Mouse (Mus musculus): ENCODE measurements around the gene Zbtb20.
A peak's percentile ranks its signal among the peaks of the same experiment; 100 is the strongest.

Zbtb20 gene

DNA sequence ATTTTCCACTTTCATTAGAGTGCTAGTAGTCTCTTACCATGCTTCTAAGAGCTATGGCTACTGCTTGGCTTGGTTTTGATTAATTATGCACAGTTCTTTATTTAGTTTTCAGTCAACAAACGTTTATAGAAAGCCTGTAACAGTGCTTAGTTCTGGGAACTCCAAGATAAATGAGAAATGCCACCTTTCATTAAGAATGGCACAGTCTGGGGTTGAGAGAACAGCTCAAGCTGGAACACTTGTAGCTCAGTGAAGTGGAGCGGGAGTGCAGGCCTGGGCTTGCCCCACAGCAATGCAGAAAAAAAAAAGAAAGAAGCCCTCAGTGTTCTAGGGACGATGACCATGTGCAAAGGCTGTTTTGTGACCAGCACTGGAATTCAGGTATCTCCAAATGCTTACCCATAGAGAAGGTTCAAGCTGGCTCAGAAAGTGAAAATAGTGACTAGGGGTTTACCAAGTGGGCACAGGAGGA lies 589.7 kb downstream of the Zbtb20 start:
- ATAC-seq (ENCODE audit: insufficient number of reproducible peaks, low FRiP score, low TSS enrichment) = no peak

- ATAC-seq (ENCODE audit: insufficient number of reproducible peaks, low FRiP score, low TSS enrichment) = 0 out of 2 replicates have a peak, but pooled peaks have one; percentile 3
These were observed 590.5 kb downstream of the Zbtb20 start for GRCm38 (mm10) chr16:43465921-43466748.

DNA sequence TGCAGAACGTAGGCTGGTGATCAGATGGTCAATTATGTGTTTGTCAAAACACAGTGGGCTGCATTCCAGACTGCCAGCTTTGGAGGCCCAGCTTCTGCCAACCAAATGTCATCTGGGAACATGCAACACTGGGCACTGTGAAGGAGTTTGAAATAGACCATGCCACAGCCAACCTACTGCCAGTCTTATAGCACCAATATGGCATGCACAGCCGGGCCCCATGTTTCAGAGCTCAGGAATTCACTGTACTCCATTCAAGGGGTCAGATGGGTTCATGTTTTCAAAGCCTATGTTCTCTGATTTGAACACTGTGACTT lies 591.0 kb downstream of the Zbtb20 start:
- ATAC-seq (ENCODE audit: insufficient number of reproducible peaks, low FRiP score, low TSS enrichment) = peak; percentile 68

DNA sequence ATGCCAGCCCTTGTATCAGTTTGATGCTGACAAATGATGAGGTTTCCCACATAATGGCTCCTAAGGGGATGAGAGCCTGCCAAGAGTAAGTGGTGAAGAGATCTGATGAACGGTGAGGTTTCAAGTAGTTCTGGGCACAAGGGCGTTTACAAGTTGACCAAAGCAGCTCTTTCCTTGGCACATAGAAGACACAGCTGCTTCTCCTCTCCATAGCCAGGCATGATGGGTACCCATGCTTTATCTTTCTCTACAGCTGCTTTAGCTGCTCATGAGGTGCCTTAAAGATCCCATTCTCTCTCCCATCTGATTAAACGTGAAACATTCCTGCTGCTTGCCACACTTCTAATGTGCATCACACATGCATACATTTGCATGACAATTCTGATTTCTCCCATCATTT lies 595.4 kb downstream of the Zbtb20 start:
- ATAC-seq (ENCODE audit: insufficient number of reproducible peaks, low FRiP score, low TSS enrichment) = no peak

- ATAC-seq (ENCODE audit: insufficient number of reproducible peaks, low FRiP score, low TSS enrichment) = no peak
These were observed 599.5 kb downstream of the Zbtb20 start for GRCm38 (mm10) chr16:43474941-43475728.

GRCm38 (mm10) chr16:43476921-43477320 lies 601.2 kb downstream of the Zbtb20 start:
- ATAC-seq (ENCODE audit: insufficient number of reproducible peaks, low FRiP score, low TSS enrichment) = no peak

DNA sequence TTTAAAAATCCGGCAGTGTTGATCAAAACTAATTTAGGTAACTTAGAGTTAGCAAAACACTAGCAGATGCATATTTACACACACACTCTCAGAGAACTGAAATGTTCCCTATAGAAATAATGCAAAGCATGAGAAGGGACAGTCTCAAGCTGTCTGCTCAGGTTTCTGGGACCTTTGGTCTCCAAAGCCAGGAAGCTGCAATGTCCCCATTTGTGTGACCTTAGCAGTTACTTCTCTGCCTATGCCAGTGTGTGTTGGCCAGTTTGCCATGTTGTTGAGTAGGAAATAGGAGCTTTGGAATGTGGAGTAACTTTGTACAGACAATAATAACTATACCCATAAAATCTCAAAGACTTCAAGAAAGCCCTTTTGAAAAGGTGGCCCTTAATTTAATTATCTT lies 602.7 kb downstream of the Zbtb20 start:
- ATAC-seq (ENCODE audit: insufficient number of reproducible peaks, low FRiP score, low TSS enrichment) = no peak

GRCm38 (mm10) chr16:43480532-43480931 lies 604.9 kb downstream of the Zbtb20 start:
- ATAC-seq (ENCODE audit: insufficient number of reproducible peaks, low FRiP score, low TSS enrichment) = no peak

GRCm38 (mm10) chr16:43482125-43482524 lies 606.4 kb downstream of the Zbtb20 start:
- ATAC-seq (ENCODE audit: insufficient number of reproducible peaks, low FRiP score, low TSS enrichment) = no peak

DNA sequence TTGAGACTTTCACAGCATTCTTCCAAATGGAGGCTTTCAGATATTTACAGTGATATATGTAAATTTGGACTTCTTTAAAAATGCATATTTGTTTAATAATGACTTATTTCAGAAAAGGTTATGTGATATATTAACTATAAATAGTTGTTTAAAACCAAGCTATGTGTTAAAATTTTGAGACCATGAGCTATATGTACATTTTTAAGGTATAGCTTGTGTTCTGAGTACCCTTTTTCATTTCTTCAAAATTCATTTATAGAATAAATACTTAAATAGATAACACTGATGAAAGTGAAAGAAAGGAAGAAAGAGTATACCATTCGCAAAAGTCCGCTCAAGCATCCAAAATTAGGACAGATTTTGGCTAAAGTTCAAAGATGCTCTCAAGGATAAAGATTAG lies 607.1 kb downstream of the Zbtb20 start:
- ATAC-seq (ENCODE audit: insufficient number of reproducible peaks, low FRiP score, low TSS enrichment) = no peak

DNA sequence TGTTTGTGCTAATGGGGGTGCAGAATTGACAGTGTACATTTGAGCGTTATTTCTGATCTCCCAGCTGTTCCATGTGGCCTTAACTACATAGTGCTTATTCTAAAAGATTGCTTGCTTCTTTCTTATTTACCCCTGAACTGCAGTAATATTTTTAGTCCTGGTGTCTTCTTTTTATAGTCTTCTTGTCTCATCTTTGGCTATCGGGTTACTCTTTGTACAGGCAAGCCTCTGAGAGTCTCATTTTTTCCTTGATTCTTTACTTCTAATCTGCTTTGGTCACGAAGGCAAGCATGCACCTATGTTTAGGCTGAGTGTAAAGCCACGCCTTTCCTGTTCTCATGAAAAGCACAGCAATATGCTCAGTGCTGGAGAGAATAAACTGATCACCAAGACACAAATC lies 608.7 kb downstream of the Zbtb20 start:
- no peak for ATAC-seq (ENCODE audit: insufficient number of reproducible peaks, low FRiP score, low TSS enrichment)

DNA sequence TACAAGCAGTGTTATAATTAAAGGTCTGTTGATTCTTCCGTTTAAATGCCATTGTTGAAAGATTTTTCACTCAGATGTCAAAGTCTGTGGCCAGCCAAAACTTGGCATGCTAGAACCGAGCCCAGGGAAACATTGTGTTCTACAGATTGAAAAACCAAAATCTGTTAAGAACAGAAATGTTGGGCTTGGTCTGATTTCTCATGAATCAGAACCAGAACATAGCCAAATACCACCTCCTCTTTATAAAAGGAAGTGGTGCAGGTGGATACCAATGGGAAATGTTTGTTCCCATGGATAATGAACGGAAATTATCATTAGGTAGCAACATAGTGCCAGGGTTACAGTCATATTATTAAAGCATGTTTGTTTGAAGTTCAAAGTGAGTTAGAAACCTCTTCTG lies 613.7 kb downstream of the Zbtb20 start:
- no peak for ATAC-seq (ENCODE audit: insufficient number of reproducible peaks, low FRiP score, low TSS enrichment)

DNA sequence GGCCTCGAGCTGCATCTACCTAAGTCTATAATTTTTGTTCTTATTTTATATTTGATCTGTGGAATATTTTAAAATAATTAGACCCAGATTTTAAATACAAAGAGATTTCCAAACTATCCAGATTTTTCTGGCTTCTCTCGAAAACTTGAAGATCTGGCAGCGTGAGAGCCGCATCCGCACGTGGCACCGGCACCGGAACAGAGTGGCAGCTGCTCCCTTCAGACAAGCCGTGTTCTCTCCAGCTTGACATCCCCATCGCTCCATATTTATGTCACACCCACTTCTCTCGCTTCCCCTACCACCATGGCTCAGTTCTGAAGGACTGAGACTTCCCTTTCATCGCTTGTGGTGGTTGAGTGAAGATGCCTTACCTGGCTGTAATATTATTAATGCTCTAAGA lies 614.3 kb downstream of the Zbtb20 start:
- ATAC-seq (ENCODE audit: insufficient number of reproducible peaks, low FRiP score, low TSS enrichment) = no peak

- no peak for ATAC-seq (ENCODE audit: insufficient number of reproducible peaks, low FRiP score, low TSS enrichment)
These were observed 617.2 kb downstream of the Zbtb20 start for GRCm38 (mm10) chr16:43492863-43493262.

DNA sequence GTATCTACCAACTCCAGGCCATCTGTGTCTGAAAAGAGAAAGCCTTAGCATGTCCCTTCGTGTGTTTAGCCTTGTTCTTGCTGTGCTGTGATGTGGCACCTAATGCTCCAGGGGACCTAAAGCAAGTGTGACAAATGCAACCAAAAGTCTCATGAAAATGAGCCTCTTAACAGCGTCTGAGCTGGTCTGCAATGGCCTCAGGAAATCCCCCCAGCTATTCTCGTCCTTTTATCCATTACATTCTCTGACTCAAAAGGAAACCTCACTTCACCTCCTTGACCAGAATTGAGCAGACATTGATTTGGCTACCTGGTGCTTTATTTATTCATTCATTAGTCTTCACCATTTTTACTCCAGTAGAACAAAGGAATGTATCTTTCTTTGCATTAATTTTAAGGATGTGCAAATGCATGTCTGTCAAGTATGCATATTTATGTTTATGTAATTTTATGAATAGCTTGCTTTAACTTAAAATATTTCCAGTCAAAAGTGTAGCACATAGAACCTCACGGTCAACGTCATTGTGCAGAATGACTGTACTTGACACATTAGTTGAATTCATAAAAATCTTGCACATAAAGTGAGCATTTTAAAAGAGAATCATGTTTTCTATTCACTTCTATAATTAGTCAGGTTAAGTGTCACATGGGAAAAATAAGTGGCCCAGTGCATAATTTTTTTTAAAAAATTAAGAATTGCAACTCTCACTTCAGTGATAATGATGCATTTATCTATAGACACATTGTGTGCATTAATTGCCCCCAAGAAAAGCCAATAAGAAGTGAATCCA lies 618.1 kb downstream of the Zbtb20 start:
- no peak for ATAC-seq (ENCODE audit: insufficient number of reproducible peaks, low FRiP score, low TSS enrichment)

- ATAC-seq (ENCODE audit: insufficient number of reproducible peaks, low FRiP score, low TSS enrichment) = no peak
These were observed 619.6 kb downstream of the Zbtb20 start for GRCm38 (mm10) chr16:43495175-43495818.

DNA sequence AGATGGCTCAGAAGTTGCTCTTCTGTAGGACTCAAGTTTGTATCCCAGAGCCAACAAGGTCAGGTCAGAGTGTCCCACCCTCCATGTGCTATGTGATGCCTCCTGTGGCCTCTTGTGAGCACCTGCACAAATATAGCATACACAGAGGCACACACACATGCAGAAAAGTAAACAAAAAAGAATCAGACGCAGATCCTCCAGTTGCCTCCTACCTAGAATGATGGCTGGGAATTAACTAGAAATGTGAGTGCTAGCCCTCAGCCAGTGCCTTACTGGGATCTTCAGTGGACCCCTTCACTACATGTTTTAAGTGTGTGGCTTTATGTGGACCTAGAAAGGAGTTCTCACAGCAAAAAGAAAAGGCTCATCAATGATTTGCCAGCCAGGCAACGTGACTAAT lies 621.4 kb downstream of the Zbtb20 start:
- ATAC-seq (ENCODE audit: insufficient number of reproducible peaks, low FRiP score, low TSS enrichment) = no peak

DNA sequence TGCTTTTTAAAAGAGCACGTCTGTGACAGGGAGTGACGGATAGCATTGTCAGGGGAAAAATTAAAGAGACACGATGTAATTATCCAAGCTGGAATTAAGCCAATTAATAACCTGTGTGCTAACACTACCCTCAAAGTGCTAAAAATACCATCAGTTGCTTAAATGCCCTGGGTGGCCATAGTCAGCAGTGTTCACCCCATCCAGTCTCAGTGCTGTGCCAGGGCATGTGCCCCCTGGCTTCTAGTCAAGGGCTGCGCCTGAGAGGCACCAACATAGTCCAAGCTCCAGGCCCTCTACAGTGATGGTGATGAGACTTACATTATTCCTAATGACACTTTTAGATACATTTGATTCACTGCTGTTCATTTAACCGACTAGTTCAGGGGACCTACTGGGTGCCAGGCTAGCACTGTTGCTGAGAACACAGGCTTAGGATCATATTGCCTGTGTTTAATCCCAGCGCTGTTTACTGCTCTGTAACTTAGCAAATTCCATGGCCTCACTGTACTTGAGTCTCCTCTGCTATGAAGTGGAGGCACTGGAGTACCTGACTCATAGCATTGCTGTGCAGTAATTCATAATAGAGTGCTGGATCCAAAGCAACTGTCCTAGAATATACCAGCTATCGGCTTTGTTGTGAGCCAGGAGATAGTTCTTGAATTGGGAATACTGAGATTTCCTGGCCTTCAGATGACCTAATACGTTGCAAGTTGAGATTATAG lies 624.6 kb downstream of the Zbtb20 start:
- ATAC-seq (ENCODE audit: insufficient number of reproducible peaks, low FRiP score, low TSS enrichment) = no peak

- no peak for ATAC-seq (ENCODE audit: insufficient number of reproducible peaks, low FRiP score, low TSS enrichment)
These were observed 625.6 kb downstream of the Zbtb20 start for GRCm38 (mm10) chr16:43501284-43501683.

All from cerebellum, adult (tissue).